Mouse (Mus musculus): ENCODE measurements around the gene Fndc5.

DNA sequence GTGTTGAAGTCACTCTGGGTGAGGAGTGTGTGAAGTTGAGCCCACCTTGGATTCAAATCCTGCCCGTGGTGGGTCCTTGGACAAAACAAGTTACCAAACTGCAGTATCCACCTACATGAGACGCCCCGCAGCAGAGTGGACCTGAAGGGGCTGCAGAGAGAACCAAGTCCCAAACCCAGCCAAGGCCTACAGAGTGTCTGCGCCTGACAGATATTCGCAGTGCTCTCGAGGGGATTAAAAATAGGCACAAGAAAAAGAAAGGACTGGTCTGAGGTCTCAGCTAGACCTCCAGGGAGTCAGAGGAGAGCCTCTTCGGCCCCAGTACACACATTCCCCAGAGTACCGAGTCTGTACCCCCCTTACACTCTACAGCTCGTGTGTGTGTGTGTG, 615 bp upstream of the Fndc5 start:
- TF ChIP-seq CTCF (IDR thresholded peaks at IDR 0.05; ENCODE audit: borderline replicate concordance, extremely low read depth, insufficient read depth, insufficient read length) (no peak), POLR2A (IDR thresholded peaks at IDR 0.05; ENCODE audit: borderline replicate concordance, extremely low read depth, insufficient read depth, insufficient read length, poor library complexity, severe bottlenecking) (no peak)
